Mouse (Mus musculus) midbrain, postnatal 0 days (tissue): ENCODE data around the gene Peli2. TPM values are rescaled to one million over a fixed set of nuclear protein-coding genes. Genes with fewer than 3 reads are reported as not detected.

Experiments
- ATAC-seq: fragments of 200-750 bp; cut with Nextera tagmentation; 2 replicates; pipeline ENCODE4 v1.8.0; 2017; ENCODE audit warnings: moderate number of reproducible peaks, mild to moderate bottlenecking, moderate TSS enrichment, moderate library complexity; ENCODE audit not compliant: low FRiP score
- DNase-seq: peaks from one replicate; pipeline ENCODE4 v3.0.0-alpha.2; 2015; ENCODE audit warnings: low spot score
- H3K27ac ChIP-seq: fragments of 300-500 bp; sonication (generic); 2 replicates; pipeline ENCODE4 v1.5.1; 2014; ENCODE audit warnings: low read depth, mild to moderate bottlenecking, low read length, mixed read lengths
- H3K27me3 ChIP-seq: fragments of 300-500 bp; sonication (generic); 2 replicates; pipeline ENCODE4 v1.6.1; 2014; ENCODE audit warnings: low read length, control low read depth, mixed read lengths; ENCODE audit not compliant: insufficient read depth
- H3K36me3 ChIP-seq: fragments of 300-500 bp; sonication (generic); 2 replicates; pipeline ENCODE4 v1.6.1; 2014; ENCODE audit warnings: low read length, control low read depth, mixed read lengths; ENCODE audit not compliant: insufficient read depth
- H3K4me1 ChIP-seq: fragments of 300-500 bp; sonication (generic); 2 replicates; pipeline ENCODE4 v1.6.1; 2014; ENCODE audit warnings: mild to moderate bottlenecking, control low read depth, antibody characterized with exemption, low read length, mixed read lengths; ENCODE audit not compliant: insufficient read depth
- H3K4me2 ChIP-seq: fragments of 300-500 bp; sonication (generic); 2 replicates; pipeline ENCODE4 v1.6.1; 2014; ENCODE audit warnings: low read depth, mild to moderate bottlenecking, low read length, mixed read lengths; ENCODE audit not compliant: poor library complexity, severe bottlenecking
- H3K4me3 ChIP-seq: fragments of 300-500 bp; sonication (generic); 2 replicates; pipeline ENCODE4 v1.5.1; 2014; ENCODE audit warnings: low read depth, mild to moderate bottlenecking, low read length, moderate library complexity
- H3K9ac ChIP-seq: fragments of 300-500 bp; sonication (generic); replicated peaks from 2 replicates; pipeline ENCODE4 v1.6.1; 2014; ENCODE audit warnings: mild to moderate bottlenecking, low read length, moderate library complexity, mixed read lengths; ENCODE audit not compliant: poor library complexity, severe bottlenecking
- H3K9me3 ChIP-seq: fragments of 300-500 bp; sonication (generic); 2 replicates; pipeline ENCODE4 v1.6.1; 2016; ENCODE audit warnings: low read length, control low read depth
- CTCF ChIP-seq: IDR thresholded peaks from 2 replicates; pipeline ENCODE4 v1.5.1; 2016; ENCODE audit warnings: antibody characterized with exemption, mild to moderate bottlenecking
- WGBS: fragments of 180-500 bp; shearing (Covaris S2); extraction: QIAGEN DNeasy Blood & Tissue Kit; methylation state at CpG from one replicate; pipeline ENCODE4 v1.1.7; 2014; 5-methylcytosine and 5-hydroxymethylcytosine counted together
- polyA plus RNA-seq: library from polyadenylated mRNA; unstranded; fragments of >200 nt; fragmentation: Nextera tagmentation; extraction: Ambion mirVana; gene quantifications from 2 replicates; pipeline ENCODE4 v1.2.1, GENCODE M21; 2015
- total RNA-seq: library from RNA; depleted of rRNA; stranded (reverse); fragments of >200 nt; gene quantifications from 2 replicates; pipeline ENCODE4 v1.2.3, GENCODE M21; 2014

The Peli2 gene
- total and polyA plus RNA-seq, 2 experiments from 2014 or later, result 6.5 to 22.3 TPM

- Histone ChIP-seq H3K4me3 (no peak overlapping the region), H3K9me3 (no peaks in the 10 kb centered on the region), H3K4me2 (no peak overlapping the region), H3K27me3 (no peaks in the 10 kb centered on the region), H3K4me1 (no peaks in the 10 kb centered on the region), H3K27ac (no peak overlapping the region), H3K36me3 (no peaks in the 10 kb centered on the region), H3K9ac (no peak overlapping the region)
- ATAC-seq, result no peak
- DNase-seq, result peak; percentile 56
- TF ChIP-seq CTCF, result no peak
- WGBS, result 56% methylated on average over 7 of the region's 7 CpGs
Measured at GRCm38 (mm10) chr14:48086682-48087297, 33.8 kb upstream of the Peli2 start.

GRCm38 (mm10) chr14:48087298-48087830, 33.3 kb upstream of the Peli2 start:
- H3K9ac ChIP-seq, result no peak overlapping the region
- H3K27ac ChIP-seq, result no peak overlapping the region
- no peaks in the 10 kb centered on the region for H3K4me1 ChIP-seq
- ATAC-seq (no peak), DNase-seq (peak; percentile 55)
- no peaks in the 10 kb centered on the region for H3K27me3 ChIP-seq
- H3K4me2 ChIP-seq, result no peak overlapping the region
- H3K4me3 ChIP-seq, result no peak overlapping the region
- 77% methylated on average over 8 of the region's 8 CpGs for WGBS
- H3K9me3 ChIP-seq, result no peaks in the 10 kb centered on the region
- TF ChIP-seq CTCF, result no peak
- no peaks in the 10 kb centered on the region for H3K36me3 ChIP-seq

GRCm38 (mm10) chr14:48090465-48090864, 30.2 kb upstream of the Peli2 start:
- H3K36me3 ChIP-seq, result no peaks in the 10 kb centered on the region
- no peaks in the 10 kb centered on the region for H3K4me1 ChIP-seq
- H3K27ac ChIP-seq, result no peak overlapping the region
- H3K27me3 ChIP-seq, result no peaks in the 10 kb centered on the region
- no peak overlapping the region for H3K4me2 ChIP-seq
- WGBS, result 70% methylated on average over 4 of the region's 4 CpGs
- no peak overlapping the region for H3K9ac ChIP-seq
- ATAC-seq (no peak), DNase-seq (no peak)
- no peak overlapping the region for H3K4me3 ChIP-seq
- TF ChIP-seq CTCF, result no peak
- H3K9me3 ChIP-seq, result no peaks in the 10 kb centered on the region

- Histone ChIP-seq H3K27ac (no peak overlapping the region), H3K4me1 (no peaks in the 10 kb centered on the region), H3K9ac (no peak overlapping the region), H3K4me3 (no peak overlapping the region), H3K4me2 (no peak overlapping the region), H3K9me3 (no peaks in the 10 kb centered on the region), H3K36me3 (no peaks in the 10 kb centered on the region), H3K27me3 (no peaks in the 10 kb centered on the region)
- DNase-seq (no peak), ATAC-seq (no peak)
- TF ChIP-seq CTCF, result no peak
- 89% methylated on average over 8 of the region's 8 CpGs for WGBS
Measured at GRCm38 (mm10) chr14:48091160-48091559, 29.5 kb upstream of the Peli2 start.

- Histone ChIP-seq H3K4me2 (no peak overlapping the region), H3K9me3 (no peaks in the 10 kb centered on the region), H3K27ac (no peak overlapping the region), H3K27me3 (no peaks in the 10 kb centered on the region), H3K9ac (no peak overlapping the region), H3K4me1 (no peaks in the 10 kb centered on the region), H3K4me3 (no peak overlapping the region), H3K36me3 (no peaks in the 10 kb centered on the region)
- TF ChIP-seq CTCF, result no peak
- WGBS, result 38% methylated on average over 6 of the region's 6 CpGs
- ATAC-seq (no peak), DNase-seq (no peak)
Measured at GRCm38 (mm10) chr14:48098253-48098652, 22.4 kb upstream of the Peli2 start.

- DNase-seq (no peak), ATAC-seq (no peak)
- Histone ChIP-seq H3K36me3 (no peaks in the 10 kb centered on the region), H3K4me3 (no peak overlapping the region), H3K4me2 (no peak overlapping the region), H3K27ac (no peak overlapping the region), H3K27me3 (no peaks in the 10 kb centered on the region), H3K4me1 (no peaks in the 10 kb centered on the region), H3K9ac (no peak overlapping the region), H3K9me3 (no peaks in the 10 kb centered on the region)
- TF ChIP-seq CTCF, result no peak
- WGBS, result 42% methylated on average over 1 of the region's 1 CpGs
Measured at GRCm38 (mm10) chr14:48099354-48099753, 21.3 kb upstream of the Peli2 start.
